Mouse (Mus musculus): Measurements from ENCODE around the gene Pdia4. TPM values are rescaled to one million over a fixed set of nuclear protein-coding genes. Genes with fewer than 3 reads are reported as not detected.
"Not testable (repeated sequence)": the region's sequence is repeated elsewhere in the genome, so short reads cannot be mapped to it uniquely, and the experiment has no call there.

Gene Pdia4
- polyA plus RNA-seq, 1 experiment from 2014 or later, result 304 TPM

DNA sequence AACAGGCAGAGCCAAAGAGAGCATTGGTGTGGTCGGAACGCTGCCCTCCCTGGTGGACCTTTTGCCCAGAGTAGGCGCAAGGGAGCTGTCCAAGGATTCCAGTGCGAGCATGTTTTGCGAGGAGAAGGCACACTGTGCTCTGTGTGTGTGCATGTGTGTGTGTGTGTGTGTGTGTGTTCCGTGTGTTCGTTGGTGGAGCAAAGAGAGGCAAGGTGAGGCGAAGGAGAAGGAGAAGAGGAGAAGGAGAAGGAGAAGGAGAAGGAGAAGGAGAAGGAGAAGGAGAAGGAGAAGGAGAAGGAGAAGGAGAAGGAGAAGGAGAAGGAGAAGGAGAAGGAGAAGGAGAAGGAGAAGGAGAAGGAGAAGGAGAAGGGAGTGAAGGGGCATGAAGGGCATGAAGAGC, 65.3 kb downstream of the Pdia4 start:
- not testable (repeated sequence) for H3K27ac ChIP-seq; H3K9ac ChIP-seq; H3K4me3 ChIP-seq (replicated peaks); ATAC-seq; H3K9me3 ChIP-seq; H3K36me3 ChIP-seq; H3K27me3 ChIP-seq (replicated peaks); H3K4me2 ChIP-seq (replicated peaks); H3K4me1 ChIP-seq (replicated peaks)
- WGBS, result 89% methylated on average over 4 of the region's 8 CpGs

MicroRNA genes within 50 kb of the gene (microRNA counts, 519-probe panel; counts per million panel counts)
- 97.1 counts per million, percentile 29 among the panel's probes with 10 or more counts for microRNA mmu-miR-704

Other genes starting within 250 kb of the Pdia4 start
- 66.6 and 77.2 TPM in 2 replicates for gene Ezh2, start 218.1 kb downstream of the Pdia4 start, polyA plus RNA-seq (2015; fragmentation: Nextera tagmentation; extraction: Ambion mirVana)
- gene Zfp786, start 17.4 kb upstream of the Pdia4 start, polyA plus RNA-seq (2015; fragmentation: Nextera tagmentation; extraction: Ambion mirVana), result 2.3 and 2.4 TPM in 2 replicates
- gene Zfp398, start 22.2 kb upstream of the Pdia4 start, polyA plus RNA-seq (2015; fragmentation: Nextera tagmentation; extraction: Ambion mirVana), result 6.8 and 8.2 TPM in 2 replicates
- gene Zfp282, start 63.8 kb upstream of the Pdia4 start, polyA plus RNA-seq (2015; fragmentation: Nextera tagmentation; extraction: Ambion mirVana), result 12.0 and 12.1 TPM in 2 replicates
- gene Zfp212, start 107.0 kb upstream of the Pdia4 start, polyA plus RNA-seq (2015; fragmentation: Nextera tagmentation; extraction: Ambion mirVana), result 11.8 and 12.4 TPM in 2 replicates
- 9.1 and 9.4 TPM in 2 replicates for gene Zfp956, start 140.0 kb upstream of the Pdia4 start, polyA plus RNA-seq (2015; fragmentation: Nextera tagmentation; extraction: Ambion mirVana)
- gene Zfp777, start 235.5 kb upstream of the Pdia4 start, polyA plus RNA-seq (2015; fragmentation: Nextera tagmentation; extraction: Ambion mirVana), result 6.5 and 7.1 TPM in 2 replicates